Mouse (Mus musculus) CD4-positive, CD25-positive, alpha-beta regulatory T cell, adult 2 months (primary cell): ENCODE data around the gene Gm11983.
"Not testable (repeated sequence)": the region's sequence is repeated elsewhere in the genome, so short reads cannot be mapped to it uniquely, and the experiment has no call there.

Source experiments
- DNase-seq: peaks from one replicate; pipeline ENCODE4 v3.0.0-alpha.2; 2012; ENCODE audit warnings: low read depth, low spot score

Gm11983 gene

GRCm38 (mm10) chr11:6837554-6837953 lies at the start of gene Gm11983:
TSS of gene Gm11983 (minus strand) at chr11:6837654.
- no peak for DNase-seq

GRCm38 (mm10) chr11:6883045-6883444 lies 45.6 kb upstream of the Gm11983 start:
- DNase-seq, result not testable (repeated sequence)

- DNase-seq, result peak; percentile 42
Observed at GRCm38 (mm10) chr11:6881614-6882013, 44.2 kb upstream of the Gm11983 start.

- no peak for DNase-seq
Observed at GRCm38 (mm10) chr11:6877740-6878139, 40.3 kb upstream of the Gm11983 start.

- DNase-seq, result no peak
Observed at GRCm38 (mm10) chr11:6870947-6871346, 33.5 kb upstream of the Gm11983 start.

- no peak for DNase-seq
Observed at GRCm38 (mm10) chr11:6865536-6865935, 28.1 kb upstream of the Gm11983 start.

- DNase-seq, result no peak
Observed at GRCm38 (mm10) chr11:6862185-6862584, 24.7 kb upstream of the Gm11983 start.

GRCm38 (mm10) chr11:6859898-6860858 lies 22.7 kb upstream of the Gm11983 start:
- no peak for DNase-seq

- DNase-seq, result no peak
Observed at GRCm38 (mm10) chr11:6859096-6859495, 21.6 kb upstream of the Gm11983 start.

GRCm38 (mm10) chr11:6855942-6856341 lies 18.5 kb upstream of the Gm11983 start:
- no peak for DNase-seq

- not testable (repeated sequence) for DNase-seq
Observed at GRCm38 (mm10) chr11:6853366-6853765, 15.9 kb upstream of the Gm11983 start.

GRCm38 (mm10) chr11:6843831-6844230 lies 6.4 kb upstream of the Gm11983 start:
- DNase-seq, result no peak

- no peak for DNase-seq
Observed at GRCm38 (mm10) chr11:6842160-6842559, 4.7 kb upstream of the Gm11983 start.

GRCm38 (mm10) chr11:6840775-6841174 lies 3.3 kb upstream of the Gm11983 start:
- DNase-seq, result no peak

GRCm38 (mm10) chr11:6834636-6835035 lies 2.8 kb downstream of the Gm11983 start:
- DNase-seq, result no peak

- DNase-seq, result no peak
Observed at GRCm38 (mm10) chr11:6833731-6834130, 3.7 kb downstream of the Gm11983 start.

GRCm38 (mm10) chr11:6831931-6832330 lies 5.5 kb downstream of the Gm11983 start:
- no peak for DNase-seq

- no peak for DNase-seq
Observed at GRCm38 (mm10) chr11:6828196-6828595, 9.3 kb downstream of the Gm11983 start.

- DNase-seq, result no peak
Observed at GRCm38 (mm10) chr11:6826157-6826556, 11.3 kb downstream of the Gm11983 start.

GRCm38 (mm10) chr11:6823176-6823575 lies 14.3 kb downstream of the Gm11983 start:
- no peak for DNase-seq

- DNase-seq, result no peak
Observed at GRCm38 (mm10) chr11:6814486-6814885, 23.0 kb downstream of the Gm11983 start.

- not testable (repeated sequence) for DNase-seq
Observed at GRCm38 (mm10) chr11:6802879-6803278, 34.6 kb downstream of the Gm11983 start.

- DNase-seq, result peak; percentile 55
Observed at GRCm38 (mm10) chr11:6790690-6791089, 46.8 kb downstream of the Gm11983 start.
